Mouse (Mus musculus): ENCODE measurements around the gene Cfap54. TPM values are rescaled to one million over a fixed set of nuclear protein-coding genes. Genes with fewer than 3 reads are reported as not detected.

Cfap54 gene
- polyA plus RNA-seq, 1 experiment from 2014 or later, result 0.42 TPM

DNA sequence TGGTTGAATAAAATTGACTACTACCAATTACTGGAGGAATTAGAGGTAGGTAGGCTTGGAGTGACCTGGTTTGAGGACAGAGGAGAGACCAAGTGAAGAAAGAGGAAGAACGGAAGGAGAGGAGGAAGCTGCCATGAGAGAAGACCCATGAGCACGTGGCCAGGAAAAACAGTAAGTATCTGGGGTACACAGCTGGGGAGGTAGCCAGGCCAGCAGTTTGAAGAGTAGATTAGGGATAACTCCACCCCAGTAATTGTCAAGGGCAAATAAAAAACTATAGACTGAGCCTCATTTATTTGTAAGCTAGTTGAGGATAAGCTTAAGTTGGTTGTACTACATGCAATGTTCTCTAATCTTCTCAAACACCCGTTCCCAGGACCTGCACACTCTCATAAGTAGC, 116.3 kb downstream of the Cfap54 start:
- H3K27ac ChIP-seq (replicated peaks), result no peak overlapping the region
- H3K27me3 ChIP-seq (replicated peaks; ENCODE audit: low read depth, poor library complexity, severe bottlenecking), result no peaks in the 10 kb centered on the region
- no peaks in the 10 kb centered on the region for H3K9me3 ChIP-seq
- no peak for DNase-seq (ENCODE audit: low spot score)
- no peak overlapping the region for H3K4me3 ChIP-seq
- no peaks in the 10 kb centered on the region for H3K36me3 ChIP-seq (replicated peaks)
- H3K4me1 ChIP-seq, result no peaks in the 10 kb centered on the region
- 89% methylated on average over 3 of the region's 3 CpGs for whole genome bisulfite sequencing

DNA sequence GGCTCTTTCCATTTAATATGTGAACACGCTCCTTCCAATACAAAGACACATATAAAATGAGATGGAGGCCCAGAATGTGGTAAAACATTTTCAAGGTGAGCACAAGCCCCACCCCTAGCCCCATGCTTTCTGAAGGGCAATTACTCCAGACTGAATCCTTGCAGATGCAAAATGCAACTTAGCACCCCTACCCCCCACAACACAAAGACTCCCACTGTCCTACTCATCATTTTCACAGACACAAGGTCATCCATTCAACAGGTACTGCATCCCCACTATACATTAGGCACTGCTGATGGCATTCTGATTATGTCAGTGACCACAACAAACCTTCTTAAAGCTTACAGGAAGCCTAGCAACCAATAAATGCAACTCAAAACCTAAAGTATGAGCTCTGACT, 131.4 kb downstream of the Cfap54 start:
- Histone ChIP-seq H3K36me3 (replicated peaks) (no peaks in the 10 kb centered on the region), H3K27me3 (replicated peaks; ENCODE audit: low read depth, poor library complexity, severe bottlenecking) (no peaks in the 10 kb centered on the region), H3K4me3 (no peak overlapping the region), H3K27ac (replicated peaks) (no peak overlapping the region), H3K4me1 (no peaks in the 10 kb centered on the region), H3K9me3 (0 out of 2 replicates have a peak, but pooled peaks cover 5% of the 10 kb centered on the region)
- 82% methylated on average over 1 of the region's 1 CpGs for WGBS
- no peak for DNase-seq (ENCODE audit: low spot score)

DNA sequence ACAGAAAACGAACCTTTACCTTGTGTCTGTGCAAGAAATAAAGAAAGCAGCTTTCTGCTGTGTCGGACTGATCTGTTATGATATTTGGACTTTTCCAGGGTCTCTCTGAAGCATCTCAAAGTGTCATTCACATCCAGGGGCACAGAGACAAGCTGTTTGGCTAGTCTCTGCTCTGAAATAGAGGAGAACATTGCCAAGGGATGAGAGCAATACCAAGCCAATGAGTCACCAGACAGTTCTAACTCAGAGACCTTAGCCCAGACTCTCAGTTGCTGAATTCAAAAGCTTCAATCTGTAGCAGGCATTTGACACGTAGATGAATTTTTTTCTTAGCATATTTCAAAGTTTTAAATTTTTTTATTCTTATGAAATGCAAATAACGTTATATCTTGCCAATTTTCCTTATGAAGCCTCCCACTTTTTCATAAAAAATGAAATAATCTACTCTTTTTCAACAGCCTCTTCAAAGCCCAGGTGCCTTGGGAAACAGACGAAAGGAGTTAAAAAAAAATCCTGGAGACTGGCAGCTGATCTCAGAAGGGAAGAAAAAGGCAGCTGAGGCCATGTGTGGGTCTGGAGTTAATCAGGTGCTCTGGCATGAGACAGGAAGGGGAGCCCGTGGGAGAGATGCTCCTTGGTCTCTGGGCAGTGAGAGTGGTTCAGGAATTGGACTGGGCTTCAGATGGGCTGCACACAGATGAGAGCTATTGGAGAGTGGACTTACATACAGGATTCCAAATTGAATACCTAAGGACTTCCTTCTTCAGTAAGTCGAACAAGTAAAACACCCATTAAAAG, 138.4 kb downstream of the Cfap54 start:
- Histone ChIP-seq H3K27ac (replicated peaks) (no peak overlapping the region), H3K4me1 (0 out of 2 replicates have a peak, but pooled peaks cover 3% of the 10 kb centered on the region), H3K27me3 (replicated peaks; ENCODE audit: low read depth, poor library complexity, severe bottlenecking) (no peaks in the 10 kb centered on the region), H3K4me3 (no peak overlapping the region), H3K36me3 (replicated peaks) (no peaks in the 10 kb centered on the region), H3K9me3 (no peaks in the 10 kb centered on the region)
- 68% methylated on average over 7 of the region's 7 CpGs for WGBS
- DNase-seq (ENCODE audit: low spot score), result peak; percentile 32

DNA sequence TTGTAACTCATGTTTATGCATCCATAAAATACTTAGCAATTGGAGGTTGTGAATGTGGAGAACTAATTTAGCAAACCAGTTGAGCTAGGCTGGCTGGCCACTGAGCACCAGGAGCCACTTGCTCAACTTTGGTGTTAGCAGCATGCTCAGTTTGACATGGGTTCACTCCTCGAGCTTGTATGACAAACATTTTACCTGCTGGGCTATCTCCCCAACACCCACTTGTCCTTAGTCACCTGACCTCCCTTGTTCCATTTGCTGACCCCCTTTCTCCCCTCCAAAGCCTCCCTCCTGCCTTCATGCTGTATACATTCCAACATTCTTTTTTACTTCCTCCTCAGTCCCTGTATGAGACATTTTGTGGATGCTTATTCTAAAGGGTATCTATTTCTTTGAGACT, 139.8 kb downstream of the Cfap54 start:
- DNase-seq (ENCODE audit: low spot score), result no peak
- H3K9me3 ChIP-seq, result no peaks in the 10 kb centered on the region
- no peaks in the 10 kb centered on the region for H3K27me3 ChIP-seq (replicated peaks; ENCODE audit: low read depth, poor library complexity, severe bottlenecking)
- no peak overlapping the region for H3K27ac ChIP-seq (replicated peaks)
- H3K4me1 ChIP-seq, result peaks cover 7% of the 10 kb centered on the region; the same call in 1 of the 2 replicates
- WGBS, result 73% methylated on average over 1 of the region's 1 CpGs
- H3K4me3 ChIP-seq, result no peak overlapping the region
- H3K36me3 ChIP-seq (replicated peaks), result no peaks in the 10 kb centered on the region

- no peak for DNase-seq (ENCODE audit: low spot score)
- Histone ChIP-seq H3K27me3 (replicated peaks; ENCODE audit: low read depth, poor library complexity, severe bottlenecking) (no peaks in the 10 kb centered on the region), H3K36me3 (replicated peaks) (no peaks in the 10 kb centered on the region), H3K27ac (replicated peaks) (no peak overlapping the region), H3K4me1 (peaks cover 7% of the 10 kb centered on the region; the same call in 1 of the 2 replicates), H3K9me3 (no peaks in the 10 kb centered on the region), H3K4me3 (no peak overlapping the region)
- WGBS, result 62% methylated on average over 10 of the region's 10 CpGs
Measured at GRCm38 (mm10) chr10:92937741-92938285, 143.6 kb downstream of the Cfap54 start.

DNA sequence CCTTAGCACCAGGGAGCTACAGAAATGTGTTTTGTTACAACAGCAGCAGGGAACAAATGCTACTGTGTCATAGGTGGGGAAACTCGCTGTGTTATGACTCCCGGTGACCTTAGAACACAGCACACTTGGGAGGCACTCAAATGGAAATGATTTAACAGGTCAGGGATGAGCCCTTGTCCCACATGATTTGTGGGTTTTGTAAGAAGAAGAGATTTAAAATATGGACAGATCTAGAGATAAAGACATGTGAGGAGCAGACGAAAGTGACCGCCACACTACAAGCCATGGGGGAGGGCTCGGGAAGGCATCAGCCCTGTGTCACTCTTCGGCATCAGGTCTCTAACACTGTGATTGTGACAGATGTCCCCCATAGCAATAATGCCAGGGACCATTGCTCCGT, 144.3 kb downstream of the Cfap54 start:
- H3K27me3 ChIP-seq (replicated peaks; ENCODE audit: low read depth, poor library complexity, severe bottlenecking), result no peaks in the 10 kb centered on the region
- 85% methylated on average over 7 of the region's 7 CpGs for WGBS

DNA sequence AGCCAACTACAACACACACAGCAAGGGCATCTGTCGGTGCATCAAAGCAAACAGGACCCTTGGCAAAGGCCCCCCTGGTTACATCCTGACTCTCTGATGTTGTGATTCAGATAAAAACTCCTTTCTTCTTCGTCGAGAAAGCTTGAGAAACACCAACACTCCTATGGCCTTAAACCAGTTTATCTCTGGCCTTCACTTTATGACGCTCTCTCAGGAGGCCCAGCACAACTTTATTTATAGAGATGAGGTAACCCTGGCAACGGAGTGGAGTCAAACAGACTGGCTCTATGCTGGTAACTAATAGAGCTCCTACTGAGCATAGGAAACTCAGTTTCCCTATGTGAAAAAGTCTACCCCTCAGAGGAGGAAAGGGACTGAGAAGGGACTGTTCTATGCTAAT, 146.9 kb downstream of the Cfap54 start:
- no peak for DNase-seq (ENCODE audit: low spot score)
- no peaks in the 10 kb centered on the region for H3K36me3 ChIP-seq (replicated peaks)
- H3K27me3 ChIP-seq (replicated peaks; ENCODE audit: low read depth, poor library complexity, severe bottlenecking), result no peaks in the 10 kb centered on the region
- peaks cover 7% of the 10 kb centered on the region; the same call in 1 of the 2 replicates for H3K4me1 ChIP-seq
- WGBS, result 61% methylated on average over 5 of the region's 5 CpGs
- no peak overlapping the region for H3K4me3 ChIP-seq
- no peak overlapping the region for H3K27ac ChIP-seq (replicated peaks)
- no peaks in the 10 kb centered on the region for H3K9me3 ChIP-seq

More for the DNA sequence above, 144.3 kb downstream of the Cfap54 start:
- DNase-seq (ENCODE audit: low spot score), result no peak
- Histone ChIP-seq H3K36me3 (replicated peaks) (no peaks in the 10 kb centered on the region), H3K4me3 (no peak overlapping the region), H3K4me1 (peaks cover 7% of the 10 kb centered on the region; the same call in 1 of the 2 replicates), H3K9me3 (no peaks in the 10 kb centered on the region), H3K27ac (replicated peaks) (no peak overlapping the region)

DNA sequence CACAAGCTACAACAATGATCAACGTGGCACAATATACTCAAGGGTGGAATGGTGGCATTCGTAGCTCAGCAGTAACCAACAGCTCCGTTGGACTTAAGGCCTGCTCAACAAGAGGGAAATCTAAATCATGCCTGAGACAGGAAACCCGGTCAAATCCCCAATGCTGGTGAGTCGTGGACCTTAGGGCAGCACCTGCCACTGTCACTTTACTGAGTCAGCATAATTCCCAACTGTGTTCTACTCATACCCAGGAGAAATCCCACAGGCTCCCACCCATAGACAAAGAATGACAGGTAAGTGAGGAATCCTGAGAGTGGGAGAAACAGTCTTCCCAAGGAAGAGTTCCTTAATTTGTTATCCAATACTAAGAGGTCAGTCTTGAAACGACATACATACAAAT, 147.8 kb downstream of the Cfap54 start:
- DNase-seq (ENCODE audit: low spot score), result no peak
- H3K9me3 ChIP-seq, result no peaks in the 10 kb centered on the region
- no peaks in the 10 kb centered on the region for H3K36me3 ChIP-seq (replicated peaks)
- peaks cover 7% of the 10 kb centered on the region; the same call in 1 of the 2 replicates for H3K4me1 ChIP-seq
- WGBS, result 85% methylated on average over 6 of the region's 6 CpGs
- H3K27ac ChIP-seq (replicated peaks), result no peak overlapping the region
- no peaks in the 10 kb centered on the region for H3K27me3 ChIP-seq (replicated peaks; ENCODE audit: low read depth, poor library complexity, severe bottlenecking)
- H3K4me3 ChIP-seq, result no peak overlapping the region

DNA sequence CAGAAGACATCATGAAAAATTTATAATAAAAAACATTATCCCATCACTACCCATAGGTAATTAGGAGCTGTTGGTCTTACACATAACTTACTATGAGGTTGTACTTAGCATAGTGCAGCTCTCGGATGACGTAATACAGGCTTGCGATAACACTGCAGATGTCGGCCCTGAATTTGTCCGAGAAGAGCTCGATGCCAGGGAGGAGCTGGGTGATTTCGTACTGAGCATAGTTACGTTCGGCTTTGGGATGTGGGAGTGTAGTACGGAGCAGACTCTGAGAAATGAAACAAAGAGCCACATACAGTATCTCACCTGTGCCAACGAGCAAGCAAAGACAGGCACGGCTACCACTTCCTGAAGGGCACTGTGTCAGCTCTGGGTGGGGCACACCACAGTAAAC, 149.0 kb downstream of the Cfap54 start:
- Histone ChIP-seq H3K4me3 (no peak overlapping the region), H3K36me3 (replicated peaks) (no peaks in the 10 kb centered on the region), H3K4me1 (no peaks in the 10 kb centered on the region), H3K9me3 (no peaks in the 10 kb centered on the region), H3K27ac (replicated peaks) (no peak overlapping the region), H3K27me3 (replicated peaks; ENCODE audit: low read depth, poor library complexity, severe bottlenecking) (no peaks in the 10 kb centered on the region)
- 92% methylated on average over 12 of the region's 12 CpGs for WGBS
- DNase-seq (ENCODE audit: low spot score), result no peak

- no peak overlapping the region for H3K4me3 ChIP-seq
- DNase-seq (ENCODE audit: low spot score), result no peak
- no peaks in the 10 kb centered on the region for H3K36me3 ChIP-seq (replicated peaks)
- no peaks in the 10 kb centered on the region for H3K9me3 ChIP-seq
- 44% methylated on average over 1 of the region's 1 CpGs for WGBS
- H3K27me3 ChIP-seq (replicated peaks; ENCODE audit: low read depth, poor library complexity, severe bottlenecking), result no peaks in the 10 kb centered on the region
- no peak overlapping the region for H3K27ac ChIP-seq (replicated peaks)
- no peaks in the 10 kb centered on the region for H3K4me1 ChIP-seq
Measured at GRCm38 (mm10) chr10:92930036-92930435, 151.4 kb downstream of the Cfap54 start.

DNA sequence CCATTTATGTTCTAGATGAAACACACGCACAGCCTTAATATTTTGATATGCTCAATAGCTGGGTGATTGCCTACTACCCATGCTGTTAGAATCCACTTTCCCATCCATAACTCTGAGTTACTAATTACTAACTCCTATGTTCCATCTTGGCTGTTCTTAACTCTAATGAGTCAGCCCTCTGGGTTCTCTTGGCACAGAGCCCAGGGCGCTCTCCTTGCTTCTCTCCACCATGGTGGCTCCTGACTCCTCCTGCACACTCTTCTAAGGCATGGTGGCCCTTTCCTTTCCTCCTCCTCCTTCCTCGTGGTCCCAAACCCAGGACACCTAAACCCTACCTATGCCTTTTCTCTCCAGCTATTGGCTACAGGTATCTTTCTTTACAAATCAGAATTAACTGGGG, 153.2 kb downstream of the Cfap54 start:
- H3K4me1 ChIP-seq, result no peaks in the 10 kb centered on the region
- WGBS, result 89% methylated on average over 3 of the region's 3 CpGs
- no peaks in the 10 kb centered on the region for H3K27me3 ChIP-seq (replicated peaks; ENCODE audit: low read depth, poor library complexity, severe bottlenecking)
- no peaks in the 10 kb centered on the region for H3K36me3 ChIP-seq (replicated peaks)
- H3K4me3 ChIP-seq, result no peak overlapping the region
- DNase-seq (ENCODE audit: low spot score), result no peak
- H3K9me3 ChIP-seq, result no peaks in the 10 kb centered on the region
- no peak overlapping the region for H3K27ac ChIP-seq (replicated peaks)

DNA sequence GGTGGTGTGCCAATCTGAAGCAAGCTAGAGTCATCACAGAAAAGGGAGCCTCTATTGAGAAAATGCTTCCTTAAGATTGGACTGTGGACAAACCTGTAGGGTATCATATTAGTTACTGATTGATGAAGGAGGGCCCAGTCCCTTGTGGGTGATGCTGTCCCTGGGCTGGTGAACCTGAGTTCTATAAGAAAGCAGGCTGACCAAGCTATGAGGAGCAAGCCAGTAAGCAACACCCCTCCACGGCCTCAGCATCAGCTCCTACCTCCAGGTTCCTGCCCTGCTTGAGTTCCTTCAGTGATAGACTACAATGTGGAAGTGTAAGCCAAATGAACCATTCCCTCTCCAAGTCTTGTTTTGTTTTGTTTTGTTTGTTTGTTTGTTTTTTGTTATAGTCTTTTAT, 162.9 kb downstream of the Cfap54 start:
- Histone ChIP-seq H3K4me3 (no peak overlapping the region), H3K27ac (replicated peaks) (no peak overlapping the region), H3K36me3 (replicated peaks) (no peaks in the 10 kb centered on the region), H3K9me3 (no peaks in the 10 kb centered on the region), H3K27me3 (replicated peaks; ENCODE audit: low read depth, poor library complexity, severe bottlenecking) (no peaks in the 10 kb centered on the region), H3K4me1 (no peaks in the 10 kb centered on the region)
- DNase-seq (ENCODE audit: low spot score), result no peak
- 80% methylated on average over 1 of the region's 1 CpGs for WGBS

DNA sequence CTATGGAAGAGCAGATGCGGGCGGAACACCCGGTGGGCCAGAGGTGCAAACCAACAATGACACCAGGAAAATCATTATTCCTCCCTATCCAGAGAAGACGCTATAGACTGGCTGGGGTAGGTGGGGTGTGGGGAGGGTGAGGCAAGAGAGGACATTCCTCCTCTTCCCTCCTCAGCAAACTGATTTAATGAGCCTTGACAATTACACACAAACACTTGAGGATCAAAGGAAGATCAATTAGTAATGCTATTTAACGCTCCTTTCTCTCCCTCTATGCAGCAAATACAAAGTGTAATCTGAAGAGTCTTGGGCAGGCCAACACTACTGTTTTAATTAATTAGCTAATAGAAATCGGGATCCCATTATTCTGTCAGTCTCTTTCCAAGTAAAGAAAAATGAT, 174.2 kb downstream of the Cfap54 start:
- Histone ChIP-seq H3K4me3 (no peak overlapping the region), H3K27ac (replicated peaks) (no peak overlapping the region), H3K27me3 (replicated peaks; ENCODE audit: low read depth, poor library complexity, severe bottlenecking) (no peaks in the 10 kb centered on the region), H3K9me3 (no peaks in the 10 kb centered on the region), H3K36me3 (replicated peaks) (no peaks in the 10 kb centered on the region), H3K4me1 (peaks cover 2% of the 10 kb centered on the region; the same call in 1 of the 2 replicates)
- 51% methylated on average over 6 of the region's 6 CpGs for WGBS
- DNase-seq (ENCODE audit: low spot score), result no peak
